Mouse (Mus musculus) G1E (cell line): Measurements from ENCODE around the gene 4931414P19Rik.

ENCODE experiments used
- CTCF ChIP-seq: IDR thresholded peaks from 2 replicates; pipeline ENCODE4 v1.5.1; 2012; ENCODE audit warnings: low read depth, low read length, inconsistent platforms, mixed read lengths
- TAL1 ChIP-seq: conservative IDR thresholded peaks from 2 replicates; pipeline ENCODE4 v1.6.1; 2012; ENCODE audit warnings: low read depth, low read length, inconsistent platforms, mixed read lengths

DNA sequence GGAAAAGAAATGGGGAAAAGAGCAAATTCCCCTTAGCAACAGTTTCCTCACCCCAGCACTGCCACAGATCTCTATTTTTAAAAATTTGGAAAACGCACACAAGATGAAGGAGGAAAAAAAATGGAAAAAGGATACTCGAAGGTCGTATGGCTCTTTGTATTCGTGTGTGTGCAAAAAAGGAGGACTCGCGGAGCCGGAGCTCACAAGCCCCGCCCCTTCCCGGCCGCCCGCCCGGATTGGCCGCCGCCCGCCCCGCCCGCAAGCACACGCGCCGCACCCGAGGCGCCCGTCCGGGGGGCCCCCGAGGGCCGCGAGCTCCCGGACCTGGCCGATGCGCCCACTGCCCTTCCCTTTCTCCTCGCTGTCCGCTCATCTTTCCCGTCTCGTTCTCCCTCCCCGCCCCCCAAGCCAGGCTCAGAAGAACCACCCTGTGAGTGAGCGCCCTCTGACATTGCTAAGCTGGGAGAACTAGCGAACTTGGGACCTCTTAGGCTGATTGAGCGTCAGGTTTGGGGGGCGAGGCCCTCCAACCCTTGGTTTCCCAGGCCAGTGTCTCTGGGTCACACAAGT lies at the start of gene 4931414P19Rik:
- no peak for TF ChIP-seq CTCF
- no peak for TF ChIP-seq TAL1
